Mouse (Mus musculus): ENCODE measurements around the gene Pin1rt1.
A peak's percentile ranks its signal among the peaks of the same experiment; 100 is the strongest.

Pin1rt1 gene

GRCm38 (mm10) chr2:104712486-104712809 is 3.7 kb downstream of the Pin1rt1 start:
- DNase-seq (ENCODE audit: low read depth, low spot score) = no peak

GRCm38 (mm10) chr2:104711585-104712485 is 4.3 kb downstream of the Pin1rt1 start, which contains the start of gene Tcp11l1:
Gene Tcp11l1, minus strand, starts transcription at chr2:104712169.
- peak; percentile 34 for DNase-seq (ENCODE audit: low read depth, low spot score)

- DNase-seq (ENCODE audit: low read depth, low spot score) = no peak
Observed at GRCm38 (mm10) chr2:104710670-104711370, 5.4 kb downstream of the Pin1rt1 start.

DNA sequence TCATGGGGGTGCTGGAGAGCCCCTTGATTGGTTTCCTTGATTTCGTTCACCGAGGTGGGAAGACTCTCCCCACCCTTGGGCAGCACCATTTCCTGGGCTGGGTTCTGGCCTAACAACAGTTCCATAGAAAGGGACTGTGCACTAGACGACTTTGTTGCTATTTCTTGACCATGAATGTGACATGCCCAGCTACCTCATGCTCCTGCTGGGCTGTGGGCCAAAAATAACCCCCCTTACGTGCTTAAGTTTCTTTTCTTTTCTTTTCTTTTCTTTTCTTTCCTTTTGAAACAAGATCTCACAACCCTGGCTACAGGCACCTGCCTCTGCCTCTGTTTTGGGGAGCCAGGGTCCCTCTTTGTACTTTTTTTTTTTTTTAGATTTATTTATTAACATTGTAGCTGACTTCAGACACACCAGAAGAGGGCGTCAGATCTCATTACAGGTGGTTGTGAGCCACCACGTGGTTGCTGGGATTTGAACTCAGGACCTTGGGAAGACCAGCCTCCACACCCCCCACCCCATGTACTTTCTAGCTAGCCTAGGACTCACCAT is 6.3 kb downstream of the Pin1rt1 start:
- DNase-seq (ENCODE audit: low read depth, low spot score) = no peak

GRCm38 (mm10) chr2:104704355-104704754 is 11.8 kb downstream of the Pin1rt1 start:
- no peak for DNase-seq (ENCODE audit: low read depth, low spot score)

DNA sequence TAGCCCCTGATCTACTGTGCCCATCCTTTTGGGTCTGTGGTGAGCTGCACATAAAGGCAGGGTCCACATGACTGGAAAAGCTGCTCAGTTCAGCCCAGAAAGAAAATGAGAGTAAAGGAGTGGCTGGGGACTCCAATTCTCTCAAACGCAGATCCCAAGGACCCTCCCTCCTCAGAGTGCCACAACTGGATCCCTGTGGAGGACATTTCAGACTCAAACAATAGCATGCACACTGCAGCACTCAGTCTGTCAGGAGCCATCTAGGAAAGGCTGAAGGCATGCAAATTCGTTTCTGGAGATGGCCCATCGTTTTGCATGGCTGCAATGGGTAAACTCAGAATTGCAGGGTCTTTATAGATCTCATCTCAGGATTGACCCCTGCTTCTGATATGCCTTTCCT is 13.0 kb downstream of the Pin1rt1 start:
- no peak for DNase-seq (ENCODE audit: low read depth, low spot score)

DNA sequence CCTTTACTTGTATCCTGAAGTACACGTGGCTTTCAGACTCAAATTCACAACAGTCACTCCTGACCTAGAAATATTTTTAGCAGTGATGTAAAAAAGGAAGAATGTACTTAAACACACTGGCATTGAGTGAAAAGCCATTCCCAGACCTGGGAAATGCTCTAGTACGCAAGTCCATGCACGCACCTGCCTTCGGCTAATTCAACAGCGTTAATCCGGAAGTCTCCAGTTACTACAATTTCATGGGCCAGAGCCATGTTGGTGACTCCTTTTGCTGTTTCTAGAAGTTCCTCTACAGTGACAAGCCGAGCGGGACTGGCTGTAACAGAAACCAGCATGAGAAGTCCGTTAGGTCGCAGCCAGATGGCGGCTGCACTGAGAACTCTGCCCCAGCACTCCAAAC is 16.5 kb downstream of the Pin1rt1 start:
- DNase-seq (ENCODE audit: low read depth, low spot score) = no peak

- DNase-seq (ENCODE audit: low read depth, low spot score) = no peak
Observed at GRCm38 (mm10) chr2:104692551-104692950, 23.6 kb downstream of the Pin1rt1 start.

DNA sequence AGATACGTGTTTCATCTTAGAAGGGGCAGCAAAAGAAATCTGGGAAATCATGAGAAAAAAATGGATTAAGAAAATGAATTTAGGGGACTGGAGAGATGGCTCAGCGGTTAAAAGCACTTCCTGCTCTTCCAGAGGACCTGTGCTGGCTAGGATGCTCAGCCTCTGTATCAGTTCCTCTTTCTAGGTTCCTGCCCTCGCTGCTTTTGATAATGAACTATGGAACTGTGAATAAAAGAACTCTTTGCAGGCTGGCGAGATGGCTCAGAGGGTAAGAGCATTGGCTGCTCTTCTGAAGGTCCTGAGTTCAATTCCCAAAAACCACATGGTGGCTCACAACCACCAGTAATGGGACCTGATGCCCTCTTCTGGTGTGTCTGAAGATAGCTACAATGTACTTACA is 25.5 kb downstream of the Pin1rt1 start:
- no peak for DNase-seq (ENCODE audit: low read depth, low spot score)

DNA sequence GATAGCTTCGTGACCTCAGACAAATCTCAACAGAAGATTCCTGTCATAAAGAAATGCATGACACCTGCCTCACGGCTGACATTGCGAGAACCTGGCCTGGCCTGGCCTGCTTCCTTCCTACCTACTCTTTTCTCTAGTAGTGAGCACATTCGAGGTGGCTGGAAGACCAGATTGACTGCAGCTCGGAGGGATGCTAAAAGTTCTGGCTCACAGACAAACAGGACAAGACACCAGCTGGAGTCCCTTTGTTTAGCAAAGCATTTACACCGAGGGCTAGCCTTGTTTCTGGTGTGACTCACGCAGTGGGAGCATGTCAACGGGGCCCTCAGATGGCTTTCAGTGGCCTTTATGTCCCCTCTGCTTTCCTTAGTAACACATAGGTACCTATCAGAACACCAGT is 27.5 kb downstream of the Pin1rt1 start:
- DNase-seq (ENCODE audit: low read depth, low spot score) = no peak

DNA sequence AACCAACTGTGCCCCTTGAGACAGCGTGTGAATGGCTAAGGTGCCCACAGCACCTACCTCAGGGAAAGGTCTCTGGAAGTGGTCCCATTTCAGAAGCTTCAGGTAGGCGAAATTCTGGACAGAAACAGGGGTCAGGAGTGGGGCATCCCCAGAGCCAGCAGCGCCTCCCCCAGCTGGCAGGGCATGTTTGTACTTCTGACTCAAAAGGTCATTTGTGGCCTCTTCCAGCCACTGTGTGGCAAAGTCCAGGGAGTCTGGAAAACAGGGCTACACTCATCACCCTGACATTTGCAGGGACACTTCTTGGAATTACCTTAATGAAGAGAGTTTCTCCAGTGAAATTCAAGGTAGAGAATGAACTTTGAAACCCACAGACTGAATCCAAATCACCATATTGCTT is 27.9 kb downstream of the Pin1rt1 start:
- no peak for DNase-seq (ENCODE audit: low read depth, low spot score)

DNA sequence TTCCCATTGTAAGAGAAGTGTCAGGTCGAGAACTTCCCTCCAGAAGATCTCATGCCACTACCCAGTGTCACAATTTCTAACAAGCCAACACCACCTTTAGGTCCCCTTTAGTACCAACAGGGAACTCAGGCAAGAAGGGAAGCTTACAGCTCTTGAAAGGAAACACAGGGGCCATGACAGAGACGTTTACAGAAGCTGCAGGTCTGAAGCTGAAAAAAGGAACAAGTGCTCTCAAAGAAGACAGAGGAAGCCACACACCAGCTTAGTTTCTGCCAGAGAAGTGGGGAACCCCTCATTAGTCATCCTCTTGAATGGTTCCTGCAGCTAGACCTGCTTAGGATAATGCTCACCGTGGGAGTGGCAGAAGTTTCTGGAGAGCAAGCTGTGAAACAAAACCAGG is 28.9 kb downstream of the Pin1rt1 start:
- no peak for DNase-seq (ENCODE audit: low read depth, low spot score)

- peak; percentile 62 for DNase-seq (ENCODE audit: low read depth, low spot score)
Observed at GRCm38 (mm10) chr2:104685418-104685817, 30.8 kb downstream of the Pin1rt1 start.

GRCm38 (mm10) chr2:104684771-104685170 is 31.4 kb downstream of the Pin1rt1 start:
- no peak for DNase-seq (ENCODE audit: low read depth, low spot score)

DNA sequence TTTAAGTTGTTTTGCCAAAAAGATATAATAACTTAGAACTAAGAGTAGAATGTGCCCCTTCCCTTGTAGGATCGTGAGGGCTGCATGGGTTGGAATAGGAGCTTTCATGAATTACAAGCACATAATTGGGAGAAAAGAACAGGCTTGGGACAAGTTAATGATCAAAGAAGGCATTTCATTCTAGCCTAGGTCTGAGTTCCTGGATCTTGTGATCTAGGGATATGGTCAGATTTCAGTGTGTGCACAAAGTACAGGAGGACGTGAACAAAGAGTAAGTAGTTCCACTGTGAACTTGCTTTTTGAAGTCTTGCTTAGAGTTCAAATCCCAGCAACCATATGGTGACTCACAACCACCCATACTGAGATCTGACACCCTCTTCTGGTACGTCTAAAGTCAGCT is 38.9 kb downstream of the Pin1rt1 start:
- DNase-seq (ENCODE audit: low read depth, low spot score) = no peak

DNA sequence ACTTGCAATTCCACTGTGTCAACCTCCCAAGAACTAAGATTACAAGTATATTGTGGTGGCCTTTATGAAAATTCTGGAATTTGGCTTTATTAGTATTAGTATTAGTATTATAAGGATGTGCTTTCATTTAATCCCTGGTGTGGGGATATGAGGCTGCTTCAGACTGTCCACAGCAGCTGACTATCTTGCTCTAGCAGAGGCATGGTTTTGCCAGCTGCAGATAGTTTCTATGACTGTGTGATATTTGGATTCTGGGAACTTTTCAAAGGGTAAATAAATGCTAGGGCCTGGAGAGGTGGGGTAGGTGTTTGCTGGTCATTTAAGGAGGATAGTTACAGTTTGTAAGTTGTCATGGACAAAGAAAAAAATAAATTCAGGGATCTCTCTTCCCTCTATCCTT is 44.5 kb downstream of the Pin1rt1 start:
- no peak for DNase-seq (ENCODE audit: low read depth, low spot score)

DNA sequence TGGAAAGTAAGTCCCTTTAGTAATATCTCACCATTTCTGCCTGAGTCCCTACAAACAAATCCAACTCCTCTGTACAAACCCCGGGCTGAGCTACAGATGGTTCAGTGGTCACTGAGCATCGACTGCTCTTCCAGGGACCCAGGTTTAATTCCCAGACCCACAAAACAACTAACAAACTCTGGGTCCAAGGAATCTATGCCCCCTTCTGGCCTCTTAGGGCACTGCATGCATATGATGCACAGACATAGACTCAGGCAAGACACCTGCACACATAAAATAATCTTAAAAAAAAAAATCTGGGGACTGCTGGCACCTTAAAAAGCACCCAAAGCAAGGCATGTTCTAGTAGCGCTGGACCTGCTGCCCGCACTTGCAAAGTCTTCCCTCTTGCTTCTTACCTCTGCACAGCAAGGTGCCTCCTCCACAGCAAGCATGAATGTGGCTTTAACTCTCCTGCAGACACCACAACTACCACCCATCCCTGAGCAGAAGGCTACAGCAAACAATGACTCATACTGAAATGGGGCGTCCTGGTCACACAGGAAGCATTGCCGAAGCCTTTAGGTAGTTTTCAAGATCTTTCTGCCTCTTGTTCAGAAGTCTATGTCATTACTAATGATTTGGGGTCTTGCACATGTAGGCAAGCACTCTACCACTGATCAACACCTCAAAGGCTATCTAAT is 46.9 kb downstream of the Pin1rt1 start:
- DNase-seq (ENCODE audit: low read depth, low spot score) = no peak

Measured in retina, adult 2 months (tissue).